Mouse (Mus musculus) right cerebral cortex, postnatal 10 days (tissue): ENCODE data around the gene Ifitm3.
"Not testable (repeated sequence)": the region's sequence is repeated elsewhere in the genome, so short reads cannot be mapped to it uniquely, and the experiment has no call there.

Experiments used
- DNase-seq, 2 experiments: peaks; one replicate each; pipeline ENCODE4 v3.0.0; 2021; ENCODE audit warnings: low spot score in 2 of 2

The Ifitm3 gene

DNA sequence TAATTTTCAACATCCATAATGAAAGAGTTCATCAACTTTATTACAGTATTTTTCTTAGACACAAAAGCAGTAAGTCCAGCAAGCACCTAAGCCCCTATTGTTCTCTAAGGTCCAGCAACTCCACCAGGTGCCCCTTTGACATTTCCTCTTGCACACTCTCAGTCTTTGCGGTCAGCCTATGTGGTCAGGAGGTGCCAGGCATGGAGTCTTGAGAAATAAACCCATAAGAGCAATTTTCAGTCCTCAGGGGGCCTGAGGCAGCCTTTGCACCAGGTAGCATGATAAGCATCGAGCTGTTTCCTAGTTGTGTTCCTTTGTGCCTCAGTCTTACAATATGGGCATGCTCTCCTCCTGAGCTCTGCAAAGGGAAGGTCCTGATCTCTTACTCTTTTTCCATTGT, 26.1 kb upstream of the Ifitm3 start:
- DNase-seq = not testable (repeated sequence)

DNA sequence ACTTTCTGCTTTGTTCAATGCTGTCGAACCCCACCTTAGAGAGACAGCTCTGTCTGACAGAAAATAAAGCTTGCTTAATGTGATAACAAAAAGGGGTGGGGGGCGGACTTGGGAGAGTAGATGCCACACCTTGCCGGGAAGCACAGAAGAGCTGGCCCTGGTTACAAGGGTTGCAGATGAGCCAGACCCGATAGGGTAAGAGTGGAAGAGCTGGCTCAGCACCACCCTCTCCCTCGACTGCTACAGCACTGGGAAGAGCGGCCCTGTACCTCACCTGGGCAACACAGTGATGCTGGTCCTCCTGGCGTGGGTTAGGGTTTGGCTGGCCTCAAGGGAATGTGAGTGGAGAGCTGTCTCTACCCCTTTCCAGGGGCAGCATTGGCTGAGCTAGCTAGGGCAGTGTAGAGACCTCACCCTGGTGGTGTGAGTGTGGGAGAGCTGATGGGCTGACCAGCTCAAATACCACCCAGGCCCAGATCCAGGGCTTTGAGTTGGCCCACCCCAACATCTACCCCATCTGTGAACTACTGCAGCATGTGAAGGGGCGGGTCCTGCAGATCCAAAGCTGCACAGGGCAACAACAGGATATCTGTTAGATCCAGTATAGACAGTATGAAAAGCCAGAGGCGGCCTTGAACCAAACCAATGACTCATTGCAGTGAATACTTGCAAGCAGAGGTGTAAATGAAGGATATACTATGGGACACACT, 22.0 kb upstream of the Ifitm3 start:
- DNase-seq = no peak

DNA sequence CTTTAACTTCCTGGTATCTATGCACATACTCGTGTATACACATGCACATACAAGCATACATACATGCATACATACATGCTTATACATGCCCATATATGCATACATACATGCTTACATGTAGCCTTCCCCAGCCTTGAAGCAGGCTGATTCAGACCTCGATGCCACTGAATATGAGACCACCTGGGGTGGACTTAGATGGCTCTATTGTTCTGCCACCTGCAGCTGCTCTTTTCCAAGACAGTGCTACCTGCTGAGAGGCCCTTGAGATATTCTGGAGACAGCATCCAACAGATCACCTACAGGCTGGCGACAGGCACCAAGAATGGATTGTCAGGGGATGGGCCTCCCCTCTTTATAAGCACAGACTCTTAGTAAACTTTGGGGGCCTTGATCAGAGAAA, 19.8 kb upstream of the Ifitm3 start:
- DNase-seq = no peak

DNA sequence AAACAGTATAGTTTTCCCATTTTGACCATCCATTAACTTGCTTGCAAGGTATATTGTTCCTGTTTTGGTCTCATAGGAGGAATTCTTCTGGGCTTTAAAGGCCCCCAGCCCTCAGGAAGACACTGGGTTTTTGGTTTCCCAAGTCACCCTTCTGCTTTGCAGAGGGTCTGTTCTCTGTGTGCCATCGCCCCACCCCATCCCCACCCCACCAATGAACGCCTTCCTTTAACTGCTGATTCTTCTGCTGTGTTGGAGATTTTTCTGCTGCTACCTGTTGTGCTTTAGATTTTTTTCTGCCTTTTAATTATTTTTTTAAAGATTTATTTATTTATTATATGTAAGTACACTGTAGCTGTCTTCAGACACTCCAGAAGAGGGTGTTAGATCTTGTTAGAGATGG, 18.3 kb upstream of the Ifitm3 start, which contains the start of gene Gm17387:
Gene Gm17387 (plus strand): TSS at position 301 of the 400 bp plus-strand sequence.
- DNase-seq = no peak

DNA sequence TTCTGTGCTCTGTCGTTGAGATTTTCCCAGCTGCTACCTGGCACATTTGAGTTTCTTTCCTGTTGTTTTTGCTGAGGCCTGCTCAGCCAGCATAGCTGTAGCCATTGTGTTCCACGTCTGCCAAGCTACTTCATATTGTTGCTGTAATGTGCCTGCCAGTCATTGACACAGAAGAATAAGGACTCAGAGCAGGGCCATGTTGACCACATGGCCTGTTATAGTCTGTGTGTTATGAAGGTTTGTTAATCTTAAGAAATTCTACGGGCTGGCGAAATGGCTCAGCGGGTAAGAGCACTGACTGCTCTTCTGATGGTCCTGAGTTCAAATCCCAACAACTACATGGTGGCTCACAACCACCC, 16.1 kb upstream of the Ifitm3 start:
- DNase-seq = no peak

DNA sequence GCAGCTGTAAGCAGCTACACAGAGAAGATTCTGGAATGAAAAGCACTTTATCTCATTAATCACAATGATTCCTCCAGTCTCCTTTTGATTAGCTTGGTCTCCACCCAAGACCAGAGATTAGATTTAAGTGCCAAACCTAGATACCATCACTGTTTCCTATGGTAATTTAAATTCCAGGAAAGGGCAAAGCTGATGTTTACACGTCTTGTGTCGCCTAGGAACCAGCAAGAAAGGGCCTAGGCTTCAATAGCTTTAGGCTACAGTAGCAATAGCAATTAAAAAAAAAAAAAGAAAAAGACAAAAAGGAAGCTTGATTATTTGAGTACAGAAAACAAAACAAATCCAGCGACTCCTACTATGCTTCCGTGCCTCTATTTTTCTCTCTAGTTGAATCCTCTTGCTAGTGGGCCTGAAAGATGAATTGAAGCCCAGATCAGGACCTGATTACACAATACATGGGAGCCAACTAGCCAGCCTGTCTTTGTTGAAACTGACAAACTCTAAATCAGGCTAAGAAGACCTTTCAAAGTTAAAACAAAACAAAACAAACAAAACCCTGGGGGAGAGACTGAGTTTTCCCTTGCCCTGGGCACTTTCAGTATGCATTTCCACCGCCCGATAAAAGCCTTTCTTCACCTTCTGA, 15.6 kb upstream of the Ifitm3 start:
- no peak for DNase-seq

DNA sequence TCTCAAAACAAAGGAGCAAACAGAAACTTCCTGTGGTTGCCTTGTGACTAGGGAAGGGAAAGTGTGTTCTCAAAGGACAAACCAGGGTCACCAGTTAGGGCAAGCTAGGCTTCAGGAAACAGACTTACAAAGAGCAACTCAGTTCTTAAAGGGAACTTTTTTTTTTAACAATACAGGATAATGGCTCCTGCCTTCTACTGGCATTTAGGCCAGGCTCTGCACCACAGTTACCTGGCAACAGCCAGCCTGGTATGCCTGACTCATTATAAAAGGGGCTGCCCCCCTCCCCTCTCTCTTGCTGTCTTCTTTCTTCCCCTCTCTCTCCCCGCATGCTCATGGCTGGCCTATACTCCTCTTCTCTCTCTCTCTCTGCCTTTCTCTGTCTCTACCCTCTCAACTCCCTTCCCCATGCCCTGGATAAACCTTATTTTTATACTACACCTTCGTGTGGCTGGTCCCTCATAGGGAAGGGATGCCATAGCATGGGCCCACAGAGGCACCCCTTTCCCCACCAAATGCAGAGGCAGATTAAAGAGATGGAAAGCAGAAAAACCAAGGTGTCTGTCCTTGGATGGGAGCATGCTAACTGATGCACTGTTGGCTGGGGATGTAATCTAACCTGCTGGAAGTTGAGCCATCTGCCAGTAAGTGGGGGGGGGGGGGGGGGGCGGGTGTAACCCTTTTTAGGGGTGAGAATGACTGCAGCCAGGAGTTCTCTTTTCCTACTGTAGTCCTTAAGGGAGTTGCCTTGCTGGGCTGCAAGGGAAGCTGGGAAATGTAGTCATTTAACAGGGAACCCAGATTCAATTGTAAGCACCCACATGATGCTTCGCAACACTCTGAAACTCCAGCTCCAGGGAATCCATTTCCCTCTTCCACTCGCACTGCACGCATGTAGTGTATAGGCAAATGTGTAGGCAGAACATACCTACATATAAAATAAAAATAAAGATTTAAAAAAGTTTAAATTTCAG, 14.6 kb upstream of the Ifitm3 start:
- DNase-seq = peak in 1 of 2 experiments; percentile 34

DNA sequence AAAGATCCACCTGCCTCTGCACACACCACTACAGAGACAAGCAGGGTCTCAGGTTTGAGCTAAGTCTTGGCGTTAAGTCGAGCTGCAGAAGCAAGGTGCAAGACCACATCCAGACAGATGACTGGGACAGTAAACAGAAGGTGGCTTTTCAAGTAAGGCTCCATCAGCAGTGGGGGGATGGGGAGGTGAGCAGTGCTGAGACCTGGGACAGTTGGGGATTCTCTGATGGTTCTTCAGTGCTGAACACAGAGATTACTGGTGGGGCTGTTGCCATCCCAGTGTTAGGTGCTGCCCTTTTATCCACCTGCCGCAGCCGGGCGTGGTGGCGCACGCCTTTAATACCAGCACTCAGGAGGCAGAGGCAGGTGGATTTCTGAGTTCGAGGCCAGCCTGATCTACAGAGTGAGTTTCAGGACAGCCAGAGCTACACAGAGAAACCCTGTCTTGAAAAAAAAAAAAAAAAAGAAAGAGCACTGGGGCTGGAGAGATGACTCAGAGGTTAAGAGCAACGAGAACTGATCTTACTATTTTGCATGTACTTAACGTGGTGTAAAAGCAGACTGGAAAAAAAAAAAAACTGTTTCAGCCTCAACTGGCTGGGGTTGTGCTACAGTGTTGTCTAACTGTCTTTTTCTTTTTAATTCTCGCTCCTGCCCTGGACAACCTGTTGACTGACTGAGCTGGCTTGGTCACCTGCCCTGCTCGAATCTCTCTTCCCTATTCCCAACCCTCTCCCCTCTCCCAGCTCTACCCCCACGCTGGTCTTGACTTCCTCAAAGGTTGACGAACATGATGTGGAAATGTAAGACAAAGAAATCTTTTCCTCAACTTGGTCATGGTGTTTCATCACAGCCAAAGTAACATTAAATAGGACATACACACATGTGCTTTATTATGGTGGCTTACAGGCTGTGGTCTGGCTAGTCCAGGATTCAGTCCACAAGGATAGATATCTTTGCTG, 11.2 kb upstream of the Ifitm3 start:
- DNase-seq = no peak

DNA sequence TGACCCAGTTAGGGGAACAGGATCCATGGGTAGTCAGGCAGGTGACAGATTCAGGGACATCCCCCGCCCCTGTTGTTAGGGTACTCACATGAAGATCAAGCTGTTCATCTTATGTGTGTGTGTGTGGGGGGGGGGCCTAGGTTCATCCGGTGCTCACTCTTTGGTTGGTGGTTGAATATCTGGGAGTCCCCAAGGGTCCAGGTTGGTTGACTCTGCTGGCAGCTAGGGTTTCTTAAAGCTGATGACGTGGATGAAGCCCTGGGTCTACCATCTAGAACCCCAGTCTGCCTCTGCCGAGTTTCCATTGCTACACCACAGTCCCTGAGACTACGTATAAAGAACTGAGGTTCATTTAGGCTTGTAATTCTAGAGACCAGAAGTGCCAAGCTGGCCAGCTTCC, 8.5 kb upstream of the Ifitm3 start:
- no peak for DNase-seq

DNA sequence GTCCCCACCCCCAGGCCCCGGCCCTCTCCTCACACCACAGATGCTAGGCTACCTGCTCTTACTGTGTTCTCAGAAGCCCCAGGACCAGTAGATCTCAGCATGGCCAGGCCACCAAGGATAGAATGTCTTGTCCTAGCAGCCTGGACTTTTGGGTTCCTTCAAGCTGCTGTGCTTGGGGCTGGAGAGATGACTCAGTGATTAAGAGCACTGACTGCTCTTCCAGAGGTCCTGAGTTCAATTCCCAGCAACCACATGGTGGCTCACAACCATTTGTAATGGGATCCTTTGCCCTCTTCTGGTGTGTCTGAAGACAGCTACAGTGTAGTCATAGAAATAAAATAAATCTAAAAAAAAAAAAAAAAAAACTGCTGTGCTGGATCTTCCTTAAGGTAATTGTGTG, 7.3 kb upstream of the Ifitm3 start, which contains the start of gene Ifitm6:
Gene Ifitm6 (minus strand): TSS at position 101 of the 400 bp plus-strand sequence.
- not testable (repeated sequence) for DNase-seq

DNA sequence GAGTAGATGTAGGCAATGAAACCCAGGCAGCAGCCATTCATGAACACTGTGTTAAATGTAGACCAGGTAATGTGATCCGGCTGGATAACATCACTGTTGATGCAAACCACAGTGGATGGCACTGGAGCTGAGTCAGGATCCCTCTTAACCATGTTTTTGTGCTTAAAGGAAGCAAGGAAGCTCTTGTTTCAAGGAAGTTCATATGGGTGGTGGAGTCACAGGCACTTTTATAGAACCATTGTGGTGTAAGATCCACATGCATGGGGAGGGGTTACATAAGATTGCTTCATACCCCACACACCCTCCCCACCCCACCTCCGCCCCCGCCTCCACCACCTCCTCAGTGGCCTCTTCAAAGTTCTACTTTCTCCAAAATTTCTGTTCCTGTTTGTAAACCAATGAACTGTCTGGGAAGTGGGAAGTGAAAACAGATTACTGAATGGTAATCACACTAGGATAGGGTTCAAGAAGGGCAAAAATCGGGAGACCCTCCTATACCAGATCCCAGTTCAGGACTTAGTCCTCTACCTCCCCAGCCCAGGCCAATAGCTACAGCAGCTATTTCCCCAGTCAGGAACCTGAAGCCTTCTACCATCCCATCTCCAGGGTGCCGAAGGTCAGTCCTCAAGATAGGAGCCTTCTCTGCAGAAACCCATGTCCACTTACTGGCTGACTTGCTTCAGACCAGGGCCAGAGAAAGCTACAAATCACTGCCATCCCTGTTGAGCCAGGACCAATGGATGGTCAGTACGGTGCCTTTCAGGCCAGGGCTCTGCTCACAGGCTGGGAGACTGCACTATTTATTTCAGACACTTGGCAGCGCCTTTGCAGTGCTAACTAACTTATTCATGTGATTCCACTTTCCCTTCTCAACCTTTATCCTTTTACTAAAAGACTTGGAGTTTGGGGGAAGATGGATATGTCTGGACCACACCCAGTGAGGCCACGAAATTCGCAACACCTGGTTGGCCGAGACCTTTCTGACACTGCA, 6.4 kb upstream of the Ifitm3 start:
- DNase-seq = no peak

DNA sequence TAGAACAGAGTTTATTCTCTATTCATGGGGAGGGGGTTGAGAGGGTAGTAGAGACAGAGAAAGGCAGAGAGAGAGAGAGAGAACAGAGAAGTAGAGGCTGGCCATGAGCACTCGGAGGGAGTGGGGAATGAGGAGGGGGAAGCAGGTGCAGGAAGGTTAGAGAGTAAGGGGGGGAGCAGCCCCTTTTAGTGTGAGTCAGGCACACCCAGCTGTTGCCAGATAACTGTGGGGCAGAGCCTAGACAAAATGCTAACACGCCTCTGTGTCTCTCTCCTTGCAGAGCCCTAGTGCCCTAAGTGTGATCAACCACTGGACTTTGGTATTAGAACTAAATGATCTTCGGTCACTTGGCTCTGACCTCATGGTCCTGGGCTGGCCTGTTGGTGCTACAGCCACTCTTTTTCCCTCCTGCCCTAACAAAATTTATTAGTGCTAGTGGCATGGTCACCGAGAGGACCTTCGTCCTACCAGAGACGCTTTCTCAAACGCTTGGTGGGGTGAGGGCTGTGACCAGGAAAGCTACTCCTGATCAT, 734 bp upstream of the Ifitm3 start:
- no peak for DNase-seq

DNA sequence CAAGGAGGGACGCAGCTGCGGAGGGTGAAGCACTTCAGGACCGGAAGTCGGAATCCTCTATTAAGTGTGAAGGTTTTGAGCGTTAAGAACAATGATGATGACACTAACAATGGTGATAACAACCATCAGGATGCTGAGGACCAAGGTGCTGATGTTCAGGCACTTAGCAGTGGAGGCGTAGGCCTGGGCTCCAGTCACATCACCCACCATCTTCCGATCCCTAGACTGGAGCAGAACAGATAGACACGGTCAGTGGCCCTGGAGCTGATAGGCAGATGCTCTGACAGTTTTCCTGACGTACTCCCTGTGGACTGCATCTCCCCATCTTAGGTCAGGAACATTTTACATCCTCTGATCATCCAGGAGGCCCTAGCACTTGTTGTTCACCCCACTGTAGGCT, 905 bp downstream of the Ifitm3 start:
- no peak for DNase-seq

DNA sequence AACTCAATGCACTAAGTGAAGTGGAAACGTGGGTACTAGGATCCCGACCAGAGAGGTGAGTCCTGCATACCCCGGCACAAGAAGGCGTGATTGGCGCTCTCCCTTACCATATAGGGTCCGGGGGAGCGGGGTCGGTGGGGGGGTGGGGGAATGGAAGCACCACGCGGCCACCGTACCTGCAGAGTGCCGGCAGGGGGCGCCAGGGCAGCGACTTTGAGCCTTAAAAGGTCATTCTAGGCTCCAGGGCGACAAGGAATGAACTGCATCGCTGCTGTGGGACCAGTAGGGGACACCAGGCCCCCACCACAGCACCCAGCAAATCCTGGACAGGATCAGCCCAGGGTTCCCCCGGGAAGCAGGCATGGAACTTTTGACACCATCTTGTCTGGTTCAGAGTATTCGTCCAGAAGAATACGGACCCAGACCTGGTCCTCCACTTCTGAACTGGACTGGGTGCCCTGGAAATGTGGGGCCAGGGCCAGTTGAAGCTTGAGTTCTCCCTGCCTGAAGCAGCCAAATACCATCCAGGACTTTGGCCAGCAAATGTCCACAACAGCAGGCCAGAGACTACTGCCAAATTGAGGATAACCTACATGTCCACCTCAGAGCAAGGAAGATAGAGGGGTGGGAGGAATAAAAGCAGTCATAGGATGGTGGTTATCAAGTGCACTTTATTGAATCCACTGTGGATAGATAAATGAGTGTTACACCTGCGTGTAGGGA, 1.5 kb downstream of the Ifitm3 start:
- DNase-seq = peak; percentile 44 to 58

DNA sequence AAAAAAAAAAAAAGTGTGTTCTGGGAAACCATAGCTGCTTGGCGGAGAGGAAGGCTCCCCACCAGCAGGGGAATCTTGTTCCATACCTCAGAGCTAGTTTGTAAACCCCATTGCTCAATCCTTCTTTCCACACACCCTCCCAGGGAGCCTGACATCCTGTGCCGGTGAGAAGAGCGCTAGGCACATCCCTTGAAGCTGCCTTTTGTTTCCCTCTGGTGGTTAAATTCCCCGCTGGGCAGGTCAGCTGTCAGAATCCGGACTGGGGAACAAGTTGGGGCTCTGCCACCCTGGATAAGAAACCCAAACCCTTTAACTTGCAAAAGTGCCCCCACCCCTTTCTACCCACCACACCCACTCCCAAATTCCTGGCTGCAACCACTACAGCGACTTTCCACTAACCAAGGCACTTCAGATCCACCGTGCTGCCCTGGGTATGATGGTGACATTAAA, 2.2 kb downstream of the Ifitm3 start:
- DNase-seq = no peak

DNA sequence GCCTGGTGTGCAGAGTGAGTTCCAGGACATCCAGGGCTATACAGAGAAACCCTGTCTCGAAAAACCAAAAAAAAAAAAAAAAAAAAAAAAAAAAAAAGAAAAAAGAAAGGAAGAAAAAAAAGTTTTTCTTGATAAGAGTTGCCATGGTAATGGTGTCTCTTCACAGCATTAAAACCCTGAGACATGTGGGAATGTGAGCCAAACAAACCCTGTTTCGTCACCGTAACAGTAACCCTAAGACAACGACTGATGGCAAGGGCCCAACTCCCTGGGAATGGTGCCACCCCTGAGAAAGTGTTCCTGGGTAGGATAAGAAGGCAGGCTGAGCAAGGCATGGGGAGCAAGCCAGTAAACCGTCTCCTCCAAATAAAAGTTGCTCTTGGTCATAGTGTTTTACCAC, 3.7 kb downstream of the Ifitm3 start:
- DNase-seq = peak; percentile 65 to 69

DNA sequence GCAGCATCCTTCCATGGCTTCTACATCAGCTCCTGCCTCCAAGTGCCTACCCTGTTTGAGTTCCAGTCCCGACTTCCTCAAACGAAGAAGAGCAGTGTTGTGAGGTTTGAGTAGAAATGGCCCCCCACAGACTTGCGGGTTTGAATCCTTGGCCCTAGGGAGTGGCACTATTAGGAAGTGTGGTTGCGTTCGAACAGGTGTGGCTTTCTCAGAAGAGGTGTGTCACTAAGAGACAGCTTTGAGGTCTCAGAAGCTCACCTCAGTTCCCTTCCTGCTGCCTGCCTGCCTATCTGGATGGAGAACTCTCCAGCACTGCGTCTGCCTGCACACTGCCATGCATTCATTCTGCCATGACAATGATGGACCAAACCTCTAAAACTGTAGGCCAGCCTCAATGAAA, 4.1 kb downstream of the Ifitm3 start:
- no peak for DNase-seq

DNA sequence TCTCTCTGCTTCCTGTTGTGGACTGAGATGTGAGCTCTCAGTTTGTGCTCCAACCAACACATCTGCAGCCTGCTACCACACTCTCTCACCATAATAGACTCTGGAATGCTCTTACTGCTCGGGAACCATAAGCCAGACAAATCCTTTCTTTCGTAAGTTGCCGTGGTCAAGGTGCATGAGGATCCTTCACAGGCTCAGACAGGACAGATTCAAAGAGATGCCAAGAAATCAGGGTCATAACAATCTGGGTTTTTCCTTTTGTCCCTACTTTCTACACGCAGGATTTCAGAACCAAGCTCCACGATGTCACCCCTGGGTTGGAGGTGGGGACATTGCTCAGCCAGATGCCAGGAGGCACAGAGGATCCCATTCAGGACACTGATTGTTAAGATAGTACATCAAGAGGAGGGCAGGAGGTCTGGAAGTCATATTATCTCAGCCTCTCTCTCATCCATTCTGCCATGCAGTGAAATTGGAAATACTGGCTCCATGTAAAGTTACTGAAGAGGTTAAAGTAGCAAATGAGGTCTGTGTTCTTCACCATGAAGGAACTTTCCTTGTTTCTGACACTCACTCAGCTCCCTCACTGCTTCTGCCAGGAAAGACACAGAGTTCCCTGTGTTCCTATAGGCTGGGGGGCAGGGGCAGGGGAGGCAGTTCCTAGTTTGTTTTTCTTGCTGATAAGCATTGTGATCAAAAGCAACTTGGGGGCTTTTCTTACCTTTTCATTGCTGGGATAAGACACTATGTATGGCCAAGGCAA, 7.1 kb downstream of the Ifitm3 start:
- no peak for DNase-seq
